Mouse (Mus musculus) CH12.LX (cell line): ENCODE measurements around the gene Padi3.

Experiments
- CTCF ChIP-seq, 2 experiments: IDR thresholded peaks in 1 of 2; conservative IDR thresholded peaks in 1 of 2; 2 replicates each; pipeline ENCODE4 v1.5.1; 2011 to 2012; ENCODE audit warnings: low read depth in 2 of 2, low read length in 2 of 2, improper control_type of control experiment in 1 of 2, inconsistent platforms in 1 of 2, mild to moderate bottlenecking in 1 of 2, moderate library complexity in 1 of 2
- ELF1 ChIP-seq: IDR thresholded peaks from 2 replicates; pipeline ENCODE4 v1.6.1; 2014; ENCODE audit warnings: low read depth, mild to moderate bottlenecking, inconsistent platforms, low read length, improper control_type of control experiment
- EP300 ChIP-seq: IDR thresholded peaks from 2 replicates; pipeline ENCODE4 v1.6.1; 2011; ENCODE audit warnings: low read length, improper control_type of control experiment
- KAT2A ChIP-seq: IDR thresholded peaks from 2 replicates; pipeline ENCODE4 v1.6.1; 2012; ENCODE audit warnings: low read length, improper control_type of control experiment, inconsistent platforms; ENCODE audit not compliant: insufficient replicate concordance
- MAFK ChIP-seq: IDR thresholded peaks from 2 replicates; pipeline ENCODE4 v1.6.1; 2011; ENCODE audit warnings: low read length, improper control_type of control experiment; ENCODE audit not compliant: insufficient replicate concordance
- POLR2A ChIP-seq: IDR thresholded peaks from 2 replicates; pipeline ENCODE4 v1.6.1; 2011; ENCODE audit warnings: low read depth, mild to moderate bottlenecking, improper control_type of control experiment, low read length
- USF1 ChIP-seq: IDR thresholded peaks from 2 replicates; pipeline ENCODE4 v1.6.1; 2014; ENCODE audit warnings: low read depth, mild to moderate bottlenecking, inconsistent platforms, low read length, improper control_type of control experiment
- ZC3H11A ChIP-seq: IDR thresholded peaks from 2 replicates; pipeline ENCODE4 v1.6.1; 2012; ENCODE audit warnings: low read depth, mild to moderate bottlenecking, inconsistent platforms, low read length, improper control_type of control experiment
- ZMIZ1 ChIP-seq: IDR thresholded peaks from 2 replicates; pipeline ENCODE4 v1.6.1; 2012; ENCODE audit warnings: low read depth, mild to moderate bottlenecking, inconsistent platforms, low read length, improper control_type of control experiment

- TF ChIP-seq POLR2A, result no peak
- TF ChIP-seq USF1, result no peak
- no peak for TF ChIP-seq KAT2A
- no peak for TF ChIP-seq CTCF (conservative IDR thresholded peaks at IDR 0.05 in 1 of 2, IDR thresholded peaks at IDR 0.05 in 1 of 2; ENCODE audit: low read depth in 2 of 2, low read length in 2 of 2)
- no peak for TF ChIP-seq ELF1
- TF ChIP-seq EP300, result no peak
- TF ChIP-seq ZMIZ1, result no peak
- TF ChIP-seq ZC3H11A, result no peak
- TF ChIP-seq MAFK, result no peak
Measured at GRCm38 (mm10) chr4:140815996-140816917, 5.8 kb upstream of the Padi3 start.
